Mouse (Mus musculus): ENCODE results near the gene Myof. TPM values are rescaled to one million over a fixed set of nuclear protein-coding genes. Genes with fewer than 3 reads are reported as not detected.

Myof gene
- polyA plus RNA-seq (2021; fragmentation: Nextera tagmentation) = 0.40 and 1.2 TPM in 2 replicates
- long read RNA-seq, experiment 1, partial matches to known transcripts = 3 of 3 reads
- long read RNA-seq, experiment 1, other reads (novel, unspliced or antisense) = 0 of 3 reads
- long read RNA-seq, experiment 2, partial matches to known transcripts = 1 of 6 reads
- long read RNA-seq, experiment 2, other reads (novel, unspliced or antisense) = 5 of 6 reads

GRCm38 (mm10) chr19:38043281-38043981 lies at the start of gene Myof:
Gene Myof (minus strand): TSS chr19:38043577.

DNA sequence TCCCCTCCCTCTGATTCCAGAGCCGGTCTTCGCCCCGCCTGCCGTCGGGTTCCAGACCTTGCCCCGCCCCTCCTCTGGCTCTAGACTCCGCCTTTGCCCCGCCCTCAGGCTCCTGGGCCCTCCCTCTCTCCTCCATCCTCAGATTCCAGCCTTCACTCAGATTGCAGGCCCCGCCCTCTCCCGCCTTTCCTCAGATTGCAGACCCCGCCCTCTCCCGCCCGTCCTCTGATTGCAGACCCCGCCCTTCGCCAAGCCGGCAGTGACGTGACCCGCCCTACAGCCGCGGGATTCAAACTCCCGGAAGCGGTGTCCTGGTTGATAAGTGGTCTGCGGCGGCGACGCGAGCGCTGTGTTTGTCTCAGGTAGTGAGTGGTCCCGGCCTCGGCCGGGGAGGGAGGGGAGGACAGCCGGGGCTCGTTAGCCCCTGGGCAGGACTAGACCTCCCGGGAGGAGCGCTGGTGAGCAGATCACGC lies 11.4 kb upstream of the Myof start, which contains the start of gene Cep55:
Gene Cep55, plus strand, starts transcription at position 292 of the 473 bp plus-strand sequence.

Other genes with a start within 250 kb of the Myof start
- 0.15 and 0.35 TPM in 2 replicates for gene Cep55, start 11.4 kb upstream of the Myof start, polyA plus RNA-seq (2021; fragmentation: Nextera tagmentation)
- gene Ffar4, start 53.5 kb upstream of the Myof start, polyA plus RNA-seq (2021; fragmentation: Nextera tagmentation) = 0.13 and 0.16 TPM in 2 replicates
- 49.5 and 56.6 TPM in 2 replicates for gene Rbp4, start 81.7 kb upstream of the Myof start, polyA plus RNA-seq (2021; fragmentation: Nextera tagmentation)
- gene Pde6c, start 89.2 kb upstream of the Myof start, polyA plus RNA-seq (2021; fragmentation: Nextera tagmentation) = 0.09 TPM in 1 of 2 replicates, not detected in the other
- gene Fra10ac1, start 180.6 kb upstream of the Myof start, polyA plus RNA-seq (2021; fragmentation: Nextera tagmentation) = 23.0 and 25.1 TPM in 2 replicates
- 82.0 and 85.0 TPM in 2 replicates for gene Lgi1, start 221.0 kb upstream of the Myof start, polyA plus RNA-seq (2021; fragmentation: Nextera tagmentation)

Measured in layer of hippocampus, adult 6 months (tissue).